Mouse (Mus musculus) hindbrain, embryonic 11.5 days (tissue): ENCODE data around the gene Sstr4. TPM values are rescaled to one million over a fixed set of nuclear protein-coding genes. Genes with fewer than 3 reads are reported as not detected.
A peak's percentile ranks its signal among the peaks of the same experiment; 100 is the strongest.

ENCODE experiments used
- ATAC-seq: fragments of 200-750 bp; cut with Nextera tagmentation; 2 replicates; pipeline ENCODE4 v1.8.0; 2017; ENCODE audit warnings: mild to moderate bottlenecking, moderate TSS enrichment, moderate library complexity; ENCODE audit not compliant: low FRiP score
- DNase-seq: peaks from one replicate; pipeline ENCODE4 v3.0.0-alpha.2; 2015; ENCODE audit warnings: low spot score
- H3K27ac ChIP-seq: fragments of 300-500 bp; sonication (generic); 2 replicates; pipeline ENCODE4 v1.5.1; 2014; ENCODE audit warnings: mild to moderate bottlenecking, low read depth, low read length
- H3K27me3 ChIP-seq: fragments of 300-500 bp; sonication (generic); 2 replicates; pipeline ENCODE4 v1.6.1; 2014; ENCODE audit warnings: mild to moderate bottlenecking, low read length, moderate library complexity, mixed read lengths; ENCODE audit not compliant: control insufficient read depth, insufficient read depth
- H3K36me3 ChIP-seq: fragments of 300-500 bp; sonication (generic); 2 replicates; pipeline ENCODE4 v1.6.1; 2014; ENCODE audit warnings: mild to moderate bottlenecking, low read length, moderate library complexity, mixed read lengths; ENCODE audit not compliant: control insufficient read depth, insufficient read depth
- H3K4me1 ChIP-seq: fragments of 300-500 bp; sonication (generic); replicated peaks from 2 replicates; pipeline ENCODE4 v1.6.1; 2014; ENCODE audit warnings: low read length, mixed read lengths; ENCODE audit not compliant: control insufficient read depth, insufficient read depth
- H3K4me2 ChIP-seq: fragments of 300-500 bp; sonication (generic); replicated peaks from 2 replicates; pipeline ENCODE4 v1.6.1; 2014; ENCODE audit warnings: mild to moderate bottlenecking, low read depth, low read length
- H3K4me3 ChIP-seq: fragments of 300-500 bp; sonication (generic); 2 replicates; pipeline ENCODE4 v1.5.1; 2014; ENCODE audit warnings: low read depth, low read length
- H3K9ac ChIP-seq: fragments of 300-500 bp; sonication (generic); 2 replicates; pipeline ENCODE4 v1.6.1; 2014; ENCODE audit warnings: low read depth, low read length
- H3K9me3 ChIP-seq: fragments of 300-500 bp; sonication (generic); 2 replicates; pipeline ENCODE4 v1.6.1; 2016; ENCODE audit warnings: low read length; ENCODE audit not compliant: control insufficient read depth
- WGBS: fragments of 180-500 bp; shearing (Covaris S2); extraction: QIAGEN DNeasy Blood & Tissue Kit; methylation state at CpG from one replicate; pipeline ENCODE4 v1.1.7; 2014; 5-methylcytosine and 5-hydroxymethylcytosine counted together
- polyA plus RNA-seq: library from polyadenylated mRNA; unstranded; fragments of >200 nt; fragmentation: Nextera tagmentation; extraction: Ambion mirVana; gene quantifications from 2 replicates; pipeline ENCODE4 v1.2.1, GENCODE M21; 2014

Sstr4 gene
- polyA plus RNA-seq, result 0.75 and 0.85 TPM in 2 replicates

DNA sequence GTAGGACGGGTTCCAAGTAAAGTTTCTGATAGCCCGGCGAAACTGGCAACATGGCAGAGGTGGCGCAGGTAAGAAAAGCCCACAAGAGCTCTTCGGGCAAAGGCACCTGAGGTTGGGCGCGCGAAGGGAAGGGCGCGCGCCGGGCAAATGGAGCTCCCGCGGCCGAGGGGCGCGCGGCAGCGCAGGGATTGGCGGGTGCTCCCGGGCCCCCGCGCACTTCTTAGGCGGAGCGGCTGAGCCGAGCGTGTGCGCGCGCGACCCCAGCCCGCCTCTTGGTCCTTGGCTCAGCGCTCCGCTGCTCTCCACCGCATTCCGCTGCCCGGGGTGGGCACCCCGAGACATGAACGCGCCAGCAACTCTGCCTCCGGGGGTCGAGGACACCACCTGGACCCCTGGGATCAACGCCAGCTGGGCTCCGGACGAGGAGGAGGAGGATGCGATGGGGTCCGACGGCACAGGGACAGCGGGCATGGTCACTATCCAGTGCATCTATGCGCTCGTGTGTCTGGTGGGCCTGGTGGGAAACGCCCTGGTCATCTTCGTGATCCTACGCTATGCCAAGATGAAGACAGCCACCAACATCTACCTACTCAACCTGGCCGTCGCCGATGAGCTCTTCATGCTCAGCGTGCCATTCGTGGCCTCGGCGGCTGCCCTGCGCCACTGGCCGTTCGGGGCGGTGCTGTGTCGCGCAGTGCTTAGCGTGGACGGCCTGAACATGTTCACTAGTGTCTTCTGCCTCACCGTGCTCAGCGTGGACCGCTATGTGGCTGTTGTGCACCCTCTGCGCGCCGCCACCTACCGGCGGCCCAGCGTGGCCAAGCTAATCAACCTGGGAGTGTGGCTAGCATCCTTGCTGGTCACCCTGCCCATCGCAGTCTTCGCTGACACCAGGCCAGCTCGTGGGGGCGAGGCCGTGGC, at the start of gene Sstr4:
Gene Sstr4, plus strand, starts transcription at position 214 of the 921 bp plus-strand sequence.
- peak within 1 kb of the TSS; percentile 45 for H3K4me3 ChIP-seq
- WGBS, result 5% methylated on average over 66 of the region's 83 CpGs
- peak within 1 kb of the TSS; percentile 94 for H3K4me2 ChIP-seq
- H3K27me3 ChIP-seq, result peaks cover 20% of the 10 kb centered on the region
- H3K36me3 ChIP-seq, result no peaks in the 10 kb centered on the region
- no peaks in the 10 kb centered on the region; the same call in 1 of the 2 replicates for H3K4me1 ChIP-seq
- DNase-seq (peak; percentile 67), ATAC-seq (peak; percentile 86)
- no peak within 1 kb of the TSS for H3K27ac ChIP-seq
- H3K9me3 ChIP-seq, result no peaks in the 10 kb centered on the region
- peak within 1 kb of the TSS; percentile 43 for H3K9ac ChIP-seq

DNA sequence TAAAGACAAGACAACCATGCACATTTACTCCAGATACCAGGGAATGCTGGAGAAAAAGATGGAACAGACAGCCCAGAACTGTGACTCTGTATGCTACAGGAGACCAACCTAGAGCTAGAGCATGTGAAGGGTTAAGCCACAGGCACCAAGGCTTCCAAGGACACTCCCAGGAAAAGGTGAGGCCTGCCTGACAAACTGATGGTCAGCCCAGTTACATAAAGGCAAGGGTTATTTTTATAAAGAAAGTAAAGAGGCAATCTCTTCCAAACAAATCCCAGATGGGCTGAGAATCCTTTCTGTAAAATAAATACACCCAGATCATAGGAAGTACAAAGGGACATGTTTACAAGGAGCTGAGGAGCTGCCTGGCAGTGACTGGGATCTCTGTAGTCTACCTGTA, 49.8 kb upstream of the Sstr4 start:
- DNase-seq (no peak), ATAC-seq (no peak)
- H3K4me3 ChIP-seq, result no peak overlapping the region
- no peak overlapping the region for H3K4me2 ChIP-seq
- no peaks in the 10 kb centered on the region for H3K4me1 ChIP-seq
- H3K9ac ChIP-seq, result no peak overlapping the region
- H3K36me3 ChIP-seq, result no peaks in the 10 kb centered on the region
- H3K9me3 ChIP-seq, result no peaks in the 10 kb centered on the region
- H3K27me3 ChIP-seq, result no peaks in the 10 kb centered on the region
- no peak overlapping the region for H3K27ac ChIP-seq

DNA sequence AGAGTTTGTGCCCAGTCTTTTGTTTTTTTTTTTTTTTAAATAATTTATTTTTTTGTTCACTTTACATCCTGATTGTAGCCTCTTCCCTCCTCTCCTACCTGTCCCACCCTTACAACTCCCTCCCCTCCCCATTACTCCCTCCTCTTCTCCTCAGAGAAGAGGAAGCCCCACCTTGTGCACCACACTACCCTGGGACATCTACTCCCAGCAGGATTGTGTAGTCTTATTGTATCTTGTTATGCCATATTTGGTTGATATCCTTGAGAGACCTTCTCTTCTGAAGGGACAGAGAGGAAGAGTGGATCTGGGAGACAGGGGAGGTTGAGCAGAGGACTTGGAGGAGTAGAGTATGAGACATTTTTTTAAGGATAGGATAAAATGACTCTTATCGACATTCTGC, 48.2 kb upstream of the Sstr4 start:
- Histone ChIP-seq H3K9me3 (no peaks in the 10 kb centered on the region), H3K27ac (no peak overlapping the region), H3K4me2 (no peak overlapping the region), H3K27me3 (no peaks in the 10 kb centered on the region), H3K36me3 (no peaks in the 10 kb centered on the region), H3K4me3 (no peak overlapping the region), H3K4me1 (no peaks in the 10 kb centered on the region), H3K9ac (no peak overlapping the region)
- DNase-seq, result no peak
- WGBS, result 93% methylated on average over 1 of the region's 1 CpGs
- no peak for ATAC-seq

DNA sequence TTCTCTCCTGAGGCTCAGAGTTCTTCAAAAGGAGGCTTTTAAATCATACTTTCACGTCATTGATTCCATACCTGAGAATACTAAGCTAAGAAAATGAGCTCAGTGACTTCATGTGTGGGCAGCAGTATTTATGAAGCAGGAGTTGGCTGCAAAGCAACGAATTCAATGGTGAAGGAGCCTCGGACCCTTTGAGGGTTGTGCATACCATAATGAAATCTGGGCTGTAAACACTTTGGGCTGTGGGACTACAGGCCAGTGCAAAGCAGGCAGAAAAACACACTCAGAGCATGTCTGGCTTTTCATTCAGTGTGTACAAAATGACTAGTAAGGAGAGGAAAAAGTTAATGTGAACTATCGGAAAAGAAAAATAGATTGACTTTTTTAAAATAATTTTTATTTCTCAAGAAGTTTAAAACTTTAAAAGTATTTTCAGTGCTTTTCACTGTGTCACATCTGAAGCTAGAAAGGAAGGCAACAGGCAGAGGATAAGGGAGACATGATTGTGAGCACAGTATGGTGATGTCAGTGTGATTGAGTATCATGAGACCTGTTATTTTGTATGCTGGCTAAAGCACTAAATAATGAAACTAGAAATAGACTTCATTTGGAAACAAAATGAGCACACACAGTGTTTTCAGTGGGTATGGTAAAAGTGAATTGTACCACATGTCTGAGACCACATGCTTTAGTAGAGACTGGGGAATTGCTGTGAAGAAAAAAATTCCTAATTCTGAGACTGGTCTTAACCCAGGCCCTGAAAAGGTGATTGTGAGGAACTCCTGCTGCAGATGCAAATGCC, 45.4 kb upstream of the Sstr4 start:
- H3K27ac ChIP-seq, result no peak overlapping the region
- H3K9me3 ChIP-seq, result no peaks in the 10 kb centered on the region
- H3K27me3 ChIP-seq, result no peaks in the 10 kb centered on the region
- no peaks in the 10 kb centered on the region for H3K4me1 ChIP-seq
- no peak overlapping the region for H3K4me3 ChIP-seq
- no peaks in the 10 kb centered on the region for H3K36me3 ChIP-seq
- no peak overlapping the region for H3K9ac ChIP-seq
- ATAC-seq, result no peak
- 79% methylated on average over 4 of the region's 4 CpGs for WGBS
- no peak for DNase-seq
- H3K4me2 ChIP-seq, result no peak overlapping the region

DNA sequence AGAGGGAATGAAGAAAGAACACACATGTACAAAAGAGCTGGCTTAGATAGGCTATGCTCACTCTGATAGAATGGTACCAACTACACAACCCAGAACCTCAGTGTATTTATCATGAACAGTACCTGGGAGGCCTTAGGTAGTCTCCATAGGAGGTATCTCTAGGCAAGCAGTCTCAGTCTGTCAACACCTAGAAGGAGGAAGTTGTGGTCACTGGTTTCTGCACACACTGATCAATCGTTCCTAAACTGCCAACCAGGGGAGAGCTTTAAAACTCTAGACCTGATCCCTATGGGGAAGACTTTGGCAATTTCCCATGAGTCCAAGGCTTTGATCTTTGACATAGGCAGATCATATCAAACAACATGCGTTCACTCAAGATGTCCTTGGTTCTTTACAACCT, 44.7 kb upstream of the Sstr4 start:
- ATAC-seq, result no peak

DNA sequence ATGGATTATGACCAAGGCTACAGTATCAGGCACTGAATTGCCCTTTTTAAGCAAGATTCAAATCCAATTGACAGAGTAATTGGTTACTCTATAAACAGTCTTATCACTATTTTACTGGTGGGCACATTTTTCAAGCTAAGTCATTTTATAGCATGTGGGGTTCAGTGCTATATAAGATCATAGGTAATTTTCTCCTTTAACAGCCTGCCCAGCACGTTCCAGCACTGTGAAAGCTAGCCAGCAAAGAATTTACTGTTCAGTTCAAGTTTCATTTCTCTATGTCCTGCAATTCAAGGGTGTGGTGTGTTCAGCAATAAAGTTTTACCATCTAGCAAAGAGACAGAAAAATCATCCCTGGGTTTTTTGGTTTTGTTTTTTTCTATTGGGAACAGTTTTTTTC, 42.5 kb upstream of the Sstr4 start:
- WGBS, result 87% methylated on average over 1 of the region's 1 CpGs
- no peaks in the 10 kb centered on the region for H3K36me3 ChIP-seq
- no peaks in the 10 kb centered on the region for H3K4me1 ChIP-seq
- no peak overlapping the region for H3K9ac ChIP-seq
- DNase-seq, result no peak
- no peak overlapping the region for H3K4me2 ChIP-seq
- H3K9me3 ChIP-seq, result no peaks in the 10 kb centered on the region
- H3K27me3 ChIP-seq, result no peaks in the 10 kb centered on the region
- no peak overlapping the region for H3K4me3 ChIP-seq
- ATAC-seq, result no peak
- no peak overlapping the region for H3K27ac ChIP-seq

More for the DNA sequence above, 44.7 kb upstream of the Sstr4 start:
- H3K36me3 ChIP-seq, result no peaks in the 10 kb centered on the region
- no peaks in the 10 kb centered on the region for H3K4me1 ChIP-seq
- H3K9me3 ChIP-seq, result no peaks in the 10 kb centered on the region
- H3K4me3 ChIP-seq, result no peak overlapping the region
- DNase-seq, result no peak
- H3K27ac ChIP-seq, result no peak overlapping the region
- WGBS, result 78% methylated on average over 2 of the region's 2 CpGs
- H3K27me3 ChIP-seq, result no peaks in the 10 kb centered on the region
- H3K9ac ChIP-seq, result no peak overlapping the region
- H3K4me2 ChIP-seq, result no peak overlapping the region

DNA sequence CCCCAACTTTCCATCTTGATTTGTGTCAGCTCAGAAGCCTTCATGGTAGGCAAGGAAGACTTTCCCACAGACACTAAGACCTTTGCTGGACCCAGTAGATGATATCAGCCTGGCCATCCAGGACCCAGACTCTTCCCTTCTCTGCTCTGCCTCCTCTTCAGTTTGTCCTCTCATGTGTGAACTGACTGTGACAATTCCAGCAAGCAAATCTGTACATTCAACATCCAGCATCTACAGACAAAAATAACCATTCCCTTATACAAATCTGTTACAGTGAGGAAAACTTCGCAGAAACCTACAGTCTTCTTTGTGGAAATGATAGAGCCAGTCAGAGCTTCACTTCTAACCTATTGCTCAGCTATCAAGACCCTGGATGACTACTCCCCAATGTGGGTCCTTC, 38.0 kb upstream of the Sstr4 start:
- no peak for ATAC-seq
- no peak overlapping the region for H3K9ac ChIP-seq
- no peak overlapping the region for H3K4me3 ChIP-seq
- no peaks in the 10 kb centered on the region for H3K27me3 ChIP-seq
- no peaks in the 10 kb centered on the region for H3K9me3 ChIP-seq
- H3K27ac ChIP-seq, result no peak overlapping the region
- DNase-seq, result no peak
- 73% methylated on average over 1 of the region's 1 CpGs for WGBS
- H3K4me2 ChIP-seq, result no peak overlapping the region
- no peaks in the 10 kb centered on the region for H3K36me3 ChIP-seq
- H3K4me1 ChIP-seq, result no peaks in the 10 kb centered on the region

DNA sequence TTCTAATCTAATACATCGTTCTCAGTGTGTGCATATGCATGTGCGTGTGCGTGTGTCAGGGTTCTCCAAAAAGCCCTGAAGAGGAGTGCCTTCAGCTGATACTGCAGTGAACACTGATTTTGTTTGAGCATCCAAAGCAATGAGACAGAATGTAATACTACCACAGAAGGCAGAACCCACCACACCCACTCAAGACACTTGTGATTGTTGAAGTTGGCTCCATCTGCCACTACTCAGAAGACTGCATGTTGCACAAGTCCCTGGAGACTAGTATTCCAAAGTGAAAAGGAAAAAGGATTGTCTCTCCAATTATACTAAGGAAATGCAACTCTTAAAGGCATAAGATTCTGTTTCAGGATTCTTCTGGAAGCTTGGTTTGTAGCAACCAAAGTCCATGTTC, 30.6 kb upstream of the Sstr4 start:
- ATAC-seq (no peak), DNase-seq (no peak)
- Histone ChIP-seq H3K4me3 (no peak overlapping the region), H3K9ac (no peak overlapping the region), H3K27me3 (no peaks in the 10 kb centered on the region), H3K9me3 (no peaks in the 10 kb centered on the region), H3K4me1 (no peaks in the 10 kb centered on the region), H3K27ac (no peak overlapping the region), H3K36me3 (no peaks in the 10 kb centered on the region), H3K4me2 (no peak overlapping the region)
- WGBS, result 95% methylated on average over 3 of the region's 3 CpGs
